Comparison of ENCODE assay signal across 14 mouse cellular contexts in genomic region chr4:120890754-120891440, GRCm38 (mm10). TPM values are rescaled to one million over a fixed set of nuclear protein-coding genes. Genes with fewer than 3 reads are reported as not detected.
DNase-seq lines count a peak whose midpoint lies in the region; ATAC-seq and TF ChIP-seq lines count a peak whose summit lies in the region.
"Had no signal": no experiment of that assay in that cellular context is flagged by ENCODE, and none has a peak within 500 bp of the region (broad histone marks: within the 10 kb centered on the region; RNA-seq: fewer than 3 reads in every experiment).

No protein-coding gene starts in this region.

- no peak overlapping the region for H3K4me2 ChIP-seq in intestine, embryonic 14.5 days (ENCODE audit: low read length)
- H3K4me2 ChIP-seq in intestine, embryonic 16.5 days (ENCODE audit: low read depth, low read length), result no peak overlapping the region
- H3K4me2 ChIP-seq in midbrain, embryonic 12.5 days (replicated peaks), result no peak overlapping the region
- no peak overlapping the region for H3K4me2 ChIP-seq in liver, embryonic 12.5 days
- H3K4me2 ChIP-seq: lung, embryonic 15.5 days had no signal

- peaks cover under 1% of the 10 kb centered on the region; the same call in 1 of the 2 replicates for H3K4me1 ChIP-seq in intestine, embryonic 14.5 days (replicated peaks; ENCODE audit: control insufficient read depth, insufficient read depth, low read length)
- peaks cover under 1% of the 10 kb centered on the region for H3K4me1 ChIP-seq in intestine, embryonic 16.5 days (ENCODE audit: control insufficient read depth, insufficient read depth, low read length)
- H3K4me1 ChIP-seq in cerebellum, adult 2 months (ENCODE audit: control insufficient read depth, insufficient read depth, low read length), result peaks cover 85% of the 10 kb centered on the region
- peaks cover 50% of the 10 kb centered on the region for H3K4me1 ChIP-seq in hindbrain, embryonic 10.5 days (replicated peaks)
- H3K4me1 ChIP-seq in midbrain, embryonic 12.5 days, result peaks cover 9% of the 10 kb centered on the region
- H3K4me1 ChIP-seq in liver, embryonic 12.5 days, result no peaks in the 10 kb centered on the region

- WGBS in intestine, embryonic 14.5 days, result 63% methylated on average over 11 of the region's 11 CpGs
- 61% methylated on average over 11 of the region's 11 CpGs for WGBS in intestine, embryonic 16.5 days
- WGBS in cerebellum, adult 2 months, result 20% methylated on average over 11 of the region's 11 CpGs
- WGBS in hindbrain, embryonic 10.5 days, result 64% methylated on average over 11 of the region's 11 CpGs
- 54% methylated on average over 11 of the region's 11 CpGs for WGBS in midbrain, embryonic 12.5 days
- 67% methylated on average over 11 of the region's 11 CpGs for WGBS in liver, embryonic 12.5 days (ENCODE audit: insufficient replicate concordance)

- H3K27ac ChIP-seq in intestine, embryonic 14.5 days (ENCODE audit: low read depth), result 0 out of 2 replicates have a peak overlapping the region, but pooled peaks have one; percentile 3
- H3K27ac ChIP-seq in intestine, embryonic 16.5 days (ENCODE audit: low read length), result no peak overlapping the region
- H3K27ac ChIP-seq in cerebellum, adult 2 months (ENCODE audit: insufficient read depth, low read length), result peak overlapping the region; percentile 89
- H3K27ac ChIP-seq in hindbrain, embryonic 10.5 days, result peak overlapping the region; percentile 70
- peak overlapping the region; percentile 46 for H3K27ac ChIP-seq in midbrain, embryonic 12.5 days (replicated peaks)
- H3K27ac ChIP-seq in liver, embryonic 12.5 days, result no peak overlapping the region
- H3K27ac ChIP-seq: lung, embryonic 15.5 days had no signal

- TF ChIP-seq CTCF in cerebellum, adult 2 months (IDR thresholded peaks at IDR 0.05; ENCODE audit: borderline replicate concordance, insufficient read depth, low read depth, low read length), result 0 out of 2 replicates have a peak, but pooled peaks have one; percentile 19

- peak; percentile 25; the same call in 1 of the 2 replicates for TF ChIP-seq POLR2A in cerebellum, adult 2 months (IDR thresholded peaks at IDR 0.05; ENCODE audit: borderline replicate concordance, insufficient read depth, low read length)

- DNase-seq in intestine, embryonic 14.5 days (ENCODE audit: low spot score), result no peak
- peak; percentile 89 to 97 for DNase-seq in cerebellum, adult 2 months
- DNase-seq in hindbrain, embryonic 10.5 days (ENCODE audit: low spot score), result peak; percentile 41
- DNase-seq in B cell, adult 2 months, result no peak
- no peak for DNase-seq in ovary, postnatal 10 days (ENCODE audit: low spot score)
- DNase-seq: gastrocnemius, postnatal 10 days; heart, postnatal 14 days; kidney, postnatal 14 days; right cerebral cortex, adult 18-20 months had no signal

- H3K27me3 ChIP-seq in intestine, embryonic 14.5 days (replicated peaks; ENCODE audit: control insufficient read depth, insufficient read depth, low read length), result no peaks in the 10 kb centered on the region
- H3K27me3 ChIP-seq in intestine, embryonic 16.5 days (replicated peaks; ENCODE audit: control insufficient read depth, insufficient read depth, low read length), result no peaks in the 10 kb centered on the region
- no peaks in the 10 kb centered on the region for H3K27me3 ChIP-seq in cerebellum, adult 2 months (ENCODE audit: control insufficient read depth, insufficient read depth, low read length)
- H3K27me3 ChIP-seq in hindbrain, embryonic 10.5 days (ENCODE audit: insufficient read depth, poor library complexity, severe bottlenecking), result no peaks in the 10 kb centered on the region
- H3K27me3 ChIP-seq in midbrain, embryonic 12.5 days, result peaks cover 32% of the 10 kb centered on the region
- peaks cover 40% of the 10 kb centered on the region for H3K27me3 ChIP-seq in liver, embryonic 12.5 days (replicated peaks)
- H3K27me3 ChIP-seq: lung, embryonic 15.5 days had no signal

- no peak overlapping the region for H3K4me3 ChIP-seq in intestine, embryonic 14.5 days (ENCODE audit: low read depth, low read length)
- no peak overlapping the region for H3K4me3 ChIP-seq in intestine, embryonic 16.5 days (ENCODE audit: low read length)
- H3K4me3 ChIP-seq in cerebellum, adult 2 months (replicated peaks; ENCODE audit: insufficient read depth, low read depth, low read length), result no peak overlapping the region
- no peak overlapping the region for H3K4me3 ChIP-seq in hindbrain, embryonic 10.5 days
- H3K4me3 ChIP-seq in midbrain, embryonic 12.5 days, result no peak overlapping the region
- H3K4me3 ChIP-seq in liver, embryonic 12.5 days, result no peak overlapping the region
- H3K4me3 ChIP-seq: lung, embryonic 15.5 days had no signal

- no peak; the same call in 1 of the 2 replicates for ATAC-seq in intestine, embryonic 14.5 days (replicated peaks; ENCODE audit: low FRiP score, low TSS enrichment, low read depth)
- no peak for ATAC-seq in intestine, embryonic 16.5 days
- ATAC-seq in midbrain, embryonic 12.5 days (ENCODE audit: low FRiP score, low read depth), result peak; percentile 75
- ATAC-seq in liver, embryonic 12.5 days, result no peak
- ATAC-seq: CD4-positive, CD25-positive, alpha-beta regulatory T cell, adult 4 months had no signal

- H3K9me3 ChIP-seq in intestine, embryonic 14.5 days (ENCODE audit: control insufficient read depth, low read length), result no peaks in the 10 kb centered on the region
- no peaks in the 10 kb centered on the region for H3K9me3 ChIP-seq in intestine, embryonic 16.5 days (ENCODE audit: control insufficient read depth, low read length)
- H3K9me3 ChIP-seq in hindbrain, embryonic 10.5 days, result no peaks in the 10 kb centered on the region
- H3K9me3 ChIP-seq in midbrain, embryonic 12.5 days, result no peaks in the 10 kb centered on the region
- no peaks in the 10 kb centered on the region for H3K9me3 ChIP-seq in liver, embryonic 12.5 days (replicated peaks)
- H3K9me3 ChIP-seq: lung, embryonic 15.5 days had no signal

- H3K36me3 ChIP-seq in intestine, embryonic 14.5 days (ENCODE audit: control insufficient read depth, insufficient read depth, low read length), result no peaks in the 10 kb centered on the region
- no peaks in the 10 kb centered on the region for H3K36me3 ChIP-seq in intestine, embryonic 16.5 days (ENCODE audit: control insufficient read depth, insufficient read depth, low read length)
- no peaks in the 10 kb centered on the region for H3K36me3 ChIP-seq in hindbrain, embryonic 10.5 days
- H3K36me3 ChIP-seq in midbrain, embryonic 12.5 days, result no peaks in the 10 kb centered on the region
- H3K36me3 ChIP-seq in liver, embryonic 12.5 days, result no peaks in the 10 kb centered on the region
- H3K36me3 ChIP-seq: lung, embryonic 15.5 days had no signal

- H3K9ac ChIP-seq in intestine, embryonic 14.5 days (ENCODE audit: low read length), result no peak overlapping the region
- no peak overlapping the region for H3K9ac ChIP-seq in intestine, embryonic 16.5 days (ENCODE audit: low read depth, low read length)
- no peak overlapping the region for H3K9ac ChIP-seq in midbrain, embryonic 12.5 days (replicated peaks)
- H3K9ac ChIP-seq in liver, embryonic 12.5 days, result no peak overlapping the region
- H3K9ac ChIP-seq: lung, embryonic 15.5 days had no signal

RNA-seq across cellular contexts. Expression of gene Exo5, which starts 33.9 kb away (rescaled TPM):
- polyA plus RNA-seq in intestine, embryonic 14.5 days (2014; fragmentation: Nextera tagmentation; extraction: Ambion mirVana), result 22.4 and 24.3 TPM in 2 replicates
- 23.9 and 26.9 TPM in 2 replicates for polyA plus RNA-seq in intestine, embryonic 16.5 days (2015; fragmentation: Nextera tagmentation; extraction: Ambion mirVana)
- 9.4 and 10.1 TPM in 2 replicates for polyA plus RNA-seq in cerebellum, adult 2 months (2012; rRNA removed)
- polyA plus RNA-seq in hindbrain, embryonic 10.5 days (2016; fragmentation: Nextera tagmentation; extraction: Ambion mirVana), result 32.3 and 34.8 TPM in 2 replicates
- 34.6 and 34.8 TPM in 2 replicates for polyA plus RNA-seq in midbrain, embryonic 12.5 days (2016; fragmentation: Nextera tagmentation; extraction: Ambion mirVana)
- 9.8 and 11.7 TPM in 2 replicates for polyA plus RNA-seq in liver, embryonic 12.5 days (2016; fragmentation: Nextera tagmentation; extraction: Ambion mirVana)

RNA-seq across cellular contexts. Expression of gene Rims3, which starts 36.3 kb away (rescaled TPM):
- polyA plus RNA-seq in intestine, embryonic 14.5 days (2014; fragmentation: Nextera tagmentation; extraction: Ambion mirVana), result 2.2 and 2.5 TPM in 2 replicates
- polyA plus RNA-seq in intestine, embryonic 16.5 days (2015; fragmentation: Nextera tagmentation; extraction: Ambion mirVana), result 0.82 and 0.88 TPM in 2 replicates
- 104 and 118 TPM in 2 replicates for polyA plus RNA-seq in cerebellum, adult 2 months (2012; rRNA removed)
- polyA plus RNA-seq in hindbrain, embryonic 10.5 days (2016; fragmentation: Nextera tagmentation; extraction: Ambion mirVana), result 3.9 and 5.2 TPM in 2 replicates
- polyA plus RNA-seq in midbrain, embryonic 12.5 days (2016; fragmentation: Nextera tagmentation; extraction: Ambion mirVana), result 6.9 and 9.1 TPM in 2 replicates
- polyA plus RNA-seq in liver, embryonic 12.5 days (2016; fragmentation: Nextera tagmentation; extraction: Ambion mirVana), result 0.23 and 0.30 TPM in 2 replicates

RNA-seq across cellular contexts. Expression of gene Nfyc, which starts 59.5 kb away (rescaled TPM):
- 101 and 109 TPM in 2 replicates for polyA plus RNA-seq in intestine, embryonic 14.5 days (2014; fragmentation: Nextera tagmentation; extraction: Ambion mirVana)
- polyA plus RNA-seq in intestine, embryonic 16.5 days (2015; fragmentation: Nextera tagmentation; extraction: Ambion mirVana), result 82.0 and 85.8 TPM in 2 replicates
- 150 and 172 TPM in 2 replicates for polyA plus RNA-seq in cerebellum, adult 2 months (2012; rRNA removed)
- polyA plus RNA-seq in hindbrain, embryonic 10.5 days (2016; fragmentation: Nextera tagmentation; extraction: Ambion mirVana), result 124 and 135 TPM in 2 replicates
- polyA plus RNA-seq in midbrain, embryonic 12.5 days (2016; fragmentation: Nextera tagmentation; extraction: Ambion mirVana), result 100 and 108 TPM in 2 replicates
- polyA plus RNA-seq in liver, embryonic 12.5 days (2016; fragmentation: Nextera tagmentation; extraction: Ambion mirVana), result 64.2 and 66.4 TPM in 2 replicates

Comparison
In these comparisons a context has a peak if more than half of its experiments do, and no peak if none do; other contexts are left out.
1. H3K27ac ChIP-seq: peak in intestine, embryonic 14.5 days (single experiment), cerebellum, adult 2 months (single experiment), hindbrain, embryonic 10.5 days (single experiment) and midbrain, embryonic 12.5 days (single experiment); none in intestine, embryonic 16.5 days (single experiment) and liver, embryonic 12.5 days (single experiment).
2. DNase-seq: peak in cerebellum, adult 2 months (2 of 2) and hindbrain, embryonic 10.5 days (single experiment); none in intestine, embryonic 14.5 days (single experiment), B cell, adult 2 months (0 of 2) and ovary, postnatal 10 days (single experiment).
3. RNA of gene Rims3, which starts 36.3 kb away (polyA plus RNA-seq): 104 to 118 TPM in cerebellum, adult 2 months; 6.9 to 9.1 TPM in midbrain, embryonic 12.5 days, 3.9 to 5.2 TPM in hindbrain, embryonic 10.5 days, 2.2 to 2.5 TPM in intestine, embryonic 14.5 days, 0.82 to 0.88 TPM in intestine, embryonic 16.5 days and 0.23 to 0.30 TPM in liver, embryonic 12.5 days; every median in the first group is over 10 times any median in the second.